Mouse (Mus musculus) embryonic fibroblast, embryonic 13.5 days (primary cell): ENCODE data around the gene BC035044. TPM values are rescaled to one million over a fixed set of nuclear protein-coding genes. Genes with fewer than 3 reads are reported as not detected.

ENCODE experiments used
- H3K27ac ChIP-seq: 2 replicates; pipeline ENCODE4 v1.5.1; 2012; ENCODE audit warnings: low read length, control low read depth, inconsistent platforms; ENCODE audit not compliant: insufficient read depth
- H3K4me1 ChIP-seq: 2 replicates; pipeline ENCODE4 v1.6.1; 2011; ENCODE audit warnings: low read length; ENCODE audit not compliant: control insufficient read depth, insufficient read depth
- H3K4me3 ChIP-seq: 2 replicates; pipeline ENCODE4 v1.5.1; 2011; ENCODE audit warnings: mild to moderate bottlenecking, control low read depth, low read length; ENCODE audit not compliant: insufficient read depth
- CTCF ChIP-seq: IDR thresholded peaks from 2 replicates; pipeline ENCODE4 v1.5.1; 2011; ENCODE audit warnings: mild to moderate bottlenecking, control low read depth, low read length, moderate library complexity, borderline replicate concordance; ENCODE audit not compliant: insufficient read depth
- POLR2A ChIP-seq: IDR thresholded peaks from 2 replicates; pipeline ENCODE4 v1.6.1; 2011; ENCODE audit warnings: low read depth, mild to moderate bottlenecking, control low read depth, low read length, moderate library complexity
- polyA plus RNA-seq: library from polyadenylated mRNA; stranded (reverse); fragments of >200 nt; gene quantifications from 2 replicates; pipeline ENCODE4 v1.2.4, GENCODE M21; 2011; ENCODE audit warnings: low read depth; ENCODE audit not compliant: missing spikeins, insufficient read length

BC035044 gene
- polyA plus RNA-seq, 1 experiment = not detected

DNA sequence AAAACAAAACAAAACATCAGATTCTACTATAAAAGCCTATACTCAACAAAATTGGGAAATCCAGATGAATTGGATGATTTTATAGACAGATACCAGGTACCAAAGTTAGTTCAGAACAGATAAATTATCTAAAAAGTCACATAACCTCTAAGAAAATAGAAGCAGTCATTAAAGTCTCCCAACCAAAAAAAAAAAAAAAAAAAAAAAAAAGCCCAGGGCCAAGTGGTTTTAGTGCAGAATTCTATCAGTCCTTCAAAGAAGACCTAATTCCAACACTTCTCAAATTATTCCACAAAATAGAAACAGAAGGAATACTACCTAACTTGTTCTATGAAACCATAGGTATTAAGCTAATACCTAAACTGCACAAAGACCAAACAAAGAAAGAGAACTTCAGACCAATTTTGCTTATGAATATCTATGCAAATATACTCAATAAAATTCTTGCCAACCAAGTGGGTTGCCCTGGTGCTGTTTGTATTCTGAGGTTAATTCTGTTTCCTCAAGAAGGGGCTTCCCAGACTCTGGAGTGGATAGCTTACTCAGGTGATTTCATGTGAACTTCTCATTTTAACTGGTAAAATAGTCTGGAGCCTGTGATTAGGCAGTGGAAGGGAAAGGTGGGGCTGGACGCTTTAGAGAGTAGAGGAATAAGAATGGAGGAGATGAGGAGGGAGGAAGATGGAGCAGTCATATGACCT is 18.9 kb downstream of the BC035044 start:
- no peak overlapping the region for H3K4me3 ChIP-seq
- TF ChIP-seq POLR2A = no peak
- TF ChIP-seq CTCF = no peak
- H3K27ac ChIP-seq = no peak overlapping the region
- H3K4me1 ChIP-seq = no peaks in the 10 kb centered on the region

DNA sequence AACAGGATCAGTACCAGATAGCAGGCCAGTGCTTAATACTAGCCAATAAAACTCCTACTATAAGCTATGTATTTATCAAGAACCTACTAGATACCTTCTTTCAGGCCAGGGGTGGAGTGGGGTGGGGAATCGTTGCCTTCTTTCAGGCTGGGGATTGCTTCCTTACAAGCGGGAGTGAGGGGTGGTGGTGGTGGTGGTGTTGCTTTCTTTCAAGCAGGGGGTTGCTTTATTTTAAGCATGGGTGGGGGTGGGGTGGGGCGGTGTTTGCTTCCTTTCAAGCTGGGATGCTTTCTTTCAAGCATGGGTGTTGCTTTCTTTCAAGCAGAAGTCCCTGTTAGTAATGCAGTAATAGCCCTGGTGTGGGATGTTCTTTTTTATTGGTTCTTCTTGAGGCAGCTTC is 22.1 kb downstream of the BC035044 start:
- Histone ChIP-seq H3K27ac (no peak overlapping the region), H3K4me1 (no peaks in the 10 kb centered on the region), H3K4me3 (no peak overlapping the region)
- TF ChIP-seq POLR2A (no peak), CTCF (no peak)

DNA sequence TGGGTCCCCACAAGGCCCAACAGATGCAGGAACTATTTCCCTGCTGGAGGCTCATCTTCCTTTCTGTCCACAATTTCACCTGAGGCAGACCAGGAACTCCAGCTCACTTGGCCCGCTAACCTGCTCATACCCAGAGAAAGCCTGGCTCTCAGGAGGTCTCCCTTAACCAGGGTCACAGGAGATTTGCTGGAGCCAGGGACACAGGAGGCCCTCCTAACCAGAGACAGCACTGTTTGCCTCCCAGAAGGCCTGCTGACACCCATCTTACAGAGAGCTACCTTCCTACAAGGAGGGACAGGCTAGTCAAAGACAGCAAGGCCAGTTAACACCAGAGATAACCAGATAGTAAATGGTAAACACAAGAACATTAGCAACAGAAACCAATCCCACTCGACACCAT is 33.0 kb downstream of the BC035044 start:
- no peak for TF ChIP-seq CTCF
- TF ChIP-seq POLR2A = no peak
- no peak overlapping the region for H3K4me3 ChIP-seq
- H3K27ac ChIP-seq = no peak overlapping the region

DNA sequence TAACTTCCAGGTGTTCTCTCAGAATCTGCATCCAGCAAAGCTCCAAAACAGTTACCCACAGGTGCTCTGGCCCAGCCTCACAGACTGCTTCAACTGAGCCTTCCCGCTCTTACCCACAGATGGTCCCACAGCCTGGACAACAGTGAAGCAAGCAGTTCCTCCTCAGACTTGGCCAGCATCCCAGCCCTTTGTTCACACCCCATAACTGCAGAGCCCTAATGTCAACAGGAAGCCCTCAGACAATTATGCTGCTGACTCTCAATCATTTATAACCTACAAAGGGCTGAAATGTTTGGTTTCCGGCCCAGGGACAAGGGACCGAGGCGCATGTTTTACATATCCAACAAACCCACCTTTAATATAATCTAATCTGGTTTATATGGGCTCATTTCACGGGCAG is 34.7 kb downstream of the BC035044 start:
- Histone ChIP-seq H3K27ac (no peak overlapping the region), H3K4me1 (no peaks in the 10 kb centered on the region), H3K4me3 (no peak overlapping the region)
- no peak for TF ChIP-seq CTCF
- no peak for TF ChIP-seq POLR2A

More for the DNA sequence above, 33.0 kb downstream of the BC035044 start:
- H3K4me1 ChIP-seq = no peaks in the 10 kb centered on the region

DNA sequence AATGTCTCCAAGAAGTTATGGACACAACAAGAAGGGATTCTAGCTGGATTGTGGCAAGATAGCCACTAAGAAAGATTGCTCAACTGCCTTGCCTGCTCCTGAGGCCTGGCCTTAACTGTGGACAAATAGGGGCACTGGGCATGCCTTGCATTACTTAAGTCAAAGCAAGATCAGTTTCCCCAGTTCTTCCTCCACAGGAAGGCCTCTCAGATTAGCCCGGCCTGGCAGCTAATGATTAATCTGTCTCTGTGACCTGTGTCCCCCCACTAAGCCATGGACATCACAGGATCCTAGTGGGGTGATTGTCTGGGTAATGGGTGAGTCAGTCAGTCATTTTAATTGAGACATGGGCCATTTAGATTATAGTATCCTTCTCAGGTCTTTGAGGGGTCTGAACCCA is 35.4 kb downstream of the BC035044 start:
- H3K4me3 ChIP-seq = no peak overlapping the region
- TF ChIP-seq POLR2A (no peak), CTCF (no peak)
- H3K4me1 ChIP-seq = no peaks in the 10 kb centered on the region
- no peak overlapping the region for H3K27ac ChIP-seq

DNA sequence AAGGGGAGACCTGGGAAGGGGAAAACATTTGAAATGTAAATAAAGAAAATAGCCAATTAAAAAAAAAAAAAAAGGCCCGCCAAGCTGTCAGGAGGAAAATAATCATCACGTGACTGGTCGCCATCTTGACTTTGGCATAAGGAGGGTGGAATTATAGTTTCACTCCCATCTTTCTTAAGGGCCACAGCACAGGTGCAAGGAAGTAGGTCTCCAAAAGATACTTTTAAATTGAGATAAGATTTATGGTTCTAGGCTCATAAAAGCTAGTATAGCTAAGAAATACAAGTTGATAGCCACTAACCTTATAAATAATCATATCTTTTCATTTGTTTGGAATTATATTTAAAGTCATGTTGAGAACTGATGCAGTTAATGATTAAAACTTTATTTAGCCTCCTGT is 36.0 kb downstream of the BC035044 start:
- H3K27ac ChIP-seq = no peak overlapping the region
- no peak overlapping the region for H3K4me3 ChIP-seq
- no peaks in the 10 kb centered on the region for H3K4me1 ChIP-seq
- TF ChIP-seq CTCF (no peak), POLR2A (no peak)

DNA sequence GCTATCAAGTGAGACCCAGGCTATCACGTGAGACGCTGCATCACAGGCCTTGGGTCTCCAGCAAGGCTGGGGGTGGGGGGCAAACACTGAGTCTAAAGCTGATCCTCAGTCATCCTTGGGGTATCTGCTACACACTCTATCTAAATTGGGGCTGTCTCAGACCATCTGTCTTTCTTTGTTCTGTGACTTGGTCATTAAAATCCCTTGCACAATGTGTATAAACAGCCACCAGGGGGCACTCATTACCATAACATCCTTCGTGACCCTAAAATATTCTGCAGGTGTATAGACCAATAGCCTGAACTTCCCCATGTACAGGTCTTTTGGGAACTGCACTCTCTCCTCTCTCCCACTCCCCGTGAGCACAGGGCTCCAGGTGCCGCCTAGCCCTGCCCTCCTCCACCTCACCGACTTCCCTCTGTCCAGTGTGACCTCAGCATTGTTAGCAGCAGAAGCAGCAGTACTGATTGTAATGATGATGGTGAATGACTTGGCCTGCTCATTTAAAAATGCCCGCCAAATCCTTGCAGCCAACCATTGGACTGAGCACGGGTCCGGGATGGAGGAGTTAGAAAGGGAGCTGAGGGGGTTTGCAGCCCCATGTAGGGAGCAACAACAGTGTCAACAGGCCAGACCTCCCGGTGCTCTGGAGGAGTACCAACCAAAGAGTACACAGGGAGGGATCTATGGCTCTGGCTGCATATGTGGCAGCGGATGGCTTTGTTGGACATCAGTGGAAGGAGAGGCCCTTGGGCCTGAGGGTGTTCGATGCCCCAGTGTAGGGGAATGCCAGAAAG is 36.7 kb downstream of the BC035044 start:
- Histone ChIP-seq H3K4me1 (no peaks in the 10 kb centered on the region), H3K27ac (no peak overlapping the region), H3K4me3 (no peak overlapping the region)
- TF ChIP-seq CTCF = no peak
- TF ChIP-seq POLR2A = no peak

DNA sequence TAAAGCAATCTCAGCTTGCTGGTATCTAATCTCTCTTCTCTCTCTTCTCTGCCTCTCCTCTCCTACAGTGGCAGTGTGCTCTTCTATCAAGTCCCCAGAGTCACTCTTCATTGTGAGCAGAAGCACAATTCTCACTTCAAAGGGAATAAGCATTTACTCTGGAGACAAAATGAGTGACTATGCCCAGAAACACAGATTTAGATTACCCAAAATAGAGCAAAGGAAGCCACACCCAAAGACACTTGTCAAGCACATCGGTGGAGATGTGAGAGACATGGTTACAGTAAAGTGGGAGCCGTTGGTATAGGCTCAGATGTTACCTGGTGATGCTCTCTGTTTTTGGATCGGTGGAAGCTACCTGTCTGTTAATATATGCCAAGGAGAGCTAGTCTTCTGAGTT is 38.2 kb downstream of the BC035044 start:
- no peak overlapping the region for H3K4me3 ChIP-seq
- H3K27ac ChIP-seq = no peak overlapping the region
- TF ChIP-seq CTCF (no peak), POLR2A (no peak)
- H3K4me1 ChIP-seq = no peaks in the 10 kb centered on the region

DNA sequence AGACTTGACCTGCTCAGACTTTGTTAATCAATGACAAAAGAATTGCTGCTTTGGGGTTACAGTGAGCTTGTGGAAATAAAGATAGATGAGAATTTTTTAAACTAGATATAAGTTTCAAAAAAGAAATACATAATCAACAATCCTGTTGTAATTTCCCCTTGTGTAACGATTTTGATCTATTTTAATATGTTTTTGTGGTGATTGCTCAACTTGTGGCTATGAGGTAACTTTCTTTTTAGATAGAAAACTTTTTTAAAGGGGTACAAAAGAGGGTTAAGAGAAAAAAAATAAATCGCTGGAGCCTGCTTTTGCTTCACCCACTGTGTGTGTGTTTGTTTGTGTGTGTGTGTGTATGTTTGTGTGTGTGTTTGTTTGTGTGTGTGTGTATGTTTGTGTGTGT is 39.8 kb downstream of the BC035044 start:
- Histone ChIP-seq H3K4me3 (no peak overlapping the region), H3K27ac (no peak overlapping the region)
- TF ChIP-seq POLR2A = no peak
- no peak for TF ChIP-seq CTCF

DNA sequence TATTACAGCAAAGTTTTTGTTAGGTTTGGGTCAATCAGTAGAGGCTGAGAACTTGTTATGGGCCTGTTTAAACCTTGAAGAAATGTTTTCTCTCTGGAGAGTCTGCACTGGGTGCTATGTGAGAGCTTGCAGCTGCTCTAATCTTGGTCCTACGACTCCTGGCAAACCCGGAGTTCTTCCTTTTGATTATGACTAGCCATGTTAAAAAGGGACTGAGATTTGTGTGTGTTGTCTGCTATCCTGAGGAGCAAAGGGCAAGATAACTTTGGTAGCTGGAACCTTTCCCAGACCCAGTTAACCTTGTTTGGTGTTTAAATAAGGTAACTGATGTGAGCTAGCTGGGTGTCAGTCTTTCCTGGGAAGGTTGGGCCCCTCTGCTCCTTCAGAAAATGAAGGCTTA is 40.3 kb downstream of the BC035044 start:
- TF ChIP-seq CTCF (no peak), POLR2A (no peak)
- H3K27ac ChIP-seq = no peak overlapping the region
- H3K4me3 ChIP-seq = no peak overlapping the region
- no peaks in the 10 kb centered on the region for H3K4me1 ChIP-seq

More for the DNA sequence above, 39.8 kb downstream of the BC035044 start:
- no peaks in the 10 kb centered on the region for H3K4me1 ChIP-seq
